Mouse (Mus musculus) v-Abl transformed pro-B cells (cell line): ENCODE measurements at regions not wholly inside any gene's neighbourhood (a gene's known extent, or its start where the extent isn't known, plus 50 kb on each side); places are given as distances from the start of the nearest gene placed in this dataset.
"Not testable (repeated sequence)": the region's sequence is repeated elsewhere in the genome, so short reads cannot be mapped to it uniquely, and the experiment has no call there.

ENCODE experiments used
- in situ Hi-C, 2 experiments: fragments of 400-800 bp; cut with MboI; formaldehyde crosslinking; loops; one replicate each; pipeline ENCODE4 v1.15.1; 2025; ENCODE audit not compliant: unreplicated experiment in 2 of 2

- in situ Hi-C loops = no loop called here
These were observed 525.4 kb upstream of the Sall1 start for GRCm38 (mm10) chr8:89569406-89569805.

DNA sequence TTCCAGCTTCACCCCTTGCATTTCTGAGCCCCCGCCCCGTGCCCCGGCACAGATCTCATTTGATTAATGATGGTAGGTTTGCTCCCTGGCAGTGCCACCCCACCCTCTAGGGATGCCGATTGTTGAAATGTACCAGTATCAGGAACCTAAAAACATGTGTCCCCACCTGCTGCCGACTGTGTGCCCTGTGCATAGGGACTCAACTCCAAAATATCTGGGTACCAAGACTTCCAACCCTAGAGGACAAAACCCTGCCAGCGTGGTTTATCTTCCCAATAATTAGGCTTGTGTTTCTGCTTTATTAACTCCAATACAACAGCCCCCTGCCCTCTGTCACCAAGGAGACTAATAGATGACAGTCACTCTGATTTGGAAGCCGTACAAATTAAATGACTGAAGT lies 524.7 kb upstream of the Sall1 start:
- in situ Hi-C loops = no loop called here

DNA sequence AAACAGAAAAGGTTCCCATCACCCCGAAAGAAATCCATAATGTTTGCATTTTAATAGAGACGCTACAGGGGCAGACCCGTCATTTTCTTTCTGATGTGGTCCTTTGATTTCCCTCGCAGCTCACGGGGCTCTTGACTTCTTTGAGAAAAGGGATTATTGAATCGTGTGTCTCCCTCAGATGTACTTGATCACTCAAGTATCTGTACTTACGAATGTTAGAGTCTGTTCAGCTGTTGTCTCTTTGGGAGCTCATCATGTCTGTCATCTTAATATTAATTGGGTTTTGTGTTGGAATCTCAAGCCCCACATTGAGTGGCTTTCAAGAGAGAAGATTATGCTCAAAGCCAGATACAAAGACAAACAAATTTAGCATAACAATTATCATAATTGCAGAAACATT lies 523.0 kb upstream of the Sall1 start:
- in situ Hi-C loops = no loop called here

DNA sequence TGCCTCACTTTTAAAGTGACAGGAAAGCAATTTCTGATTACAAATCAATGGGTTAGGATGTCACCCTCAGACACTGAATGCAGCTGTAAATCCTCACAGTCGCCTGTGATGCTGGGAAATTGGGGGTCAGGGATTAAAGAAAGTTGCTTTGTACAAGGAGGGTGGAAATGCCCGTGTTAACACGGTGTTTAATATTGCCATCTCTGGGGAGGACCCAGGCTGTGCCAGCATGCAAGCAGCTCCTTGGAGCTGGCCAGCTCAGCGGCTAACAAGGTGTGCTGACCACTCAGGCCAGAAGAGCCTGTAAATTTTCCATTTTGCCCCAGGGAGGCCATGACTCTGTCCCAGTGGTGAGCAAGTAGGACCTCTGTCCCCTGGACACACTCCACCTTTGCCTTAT lies 522.5 kb upstream of the Sall1 start:
- in situ Hi-C loops = no loop called here

DNA sequence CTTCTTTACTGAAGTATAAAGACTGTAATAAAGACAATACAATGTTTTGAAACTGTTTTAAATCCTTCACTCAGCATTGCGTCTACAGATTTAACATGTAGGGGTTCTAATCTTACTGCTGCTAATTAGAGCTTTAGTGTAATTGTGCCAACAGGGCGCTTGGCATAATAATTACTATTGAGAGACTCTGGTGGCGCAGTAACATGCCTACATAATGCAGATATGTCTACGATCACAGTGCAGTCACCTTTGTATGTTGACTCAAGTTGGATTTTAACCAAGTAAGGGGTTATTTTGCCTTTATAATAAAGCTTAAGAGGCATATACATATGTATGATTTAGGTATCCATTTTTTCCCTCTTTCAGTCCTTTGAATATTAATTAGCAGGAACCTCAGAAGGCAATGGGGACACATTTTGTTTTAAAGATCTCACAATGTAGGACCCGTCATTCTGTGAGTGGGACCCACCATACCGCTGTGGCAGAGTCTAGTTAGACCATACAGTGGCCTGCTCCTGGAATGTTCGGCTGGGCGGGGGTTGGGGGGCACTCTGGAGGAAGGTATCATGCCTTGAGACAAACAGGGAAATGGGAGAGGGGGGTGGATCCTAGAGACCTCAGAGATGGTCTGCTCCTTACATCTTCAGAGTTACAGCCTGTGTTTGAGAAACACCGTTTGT lies 521.3 kb upstream of the Sall1 start:
- in situ Hi-C loops = no loop called here

DNA sequence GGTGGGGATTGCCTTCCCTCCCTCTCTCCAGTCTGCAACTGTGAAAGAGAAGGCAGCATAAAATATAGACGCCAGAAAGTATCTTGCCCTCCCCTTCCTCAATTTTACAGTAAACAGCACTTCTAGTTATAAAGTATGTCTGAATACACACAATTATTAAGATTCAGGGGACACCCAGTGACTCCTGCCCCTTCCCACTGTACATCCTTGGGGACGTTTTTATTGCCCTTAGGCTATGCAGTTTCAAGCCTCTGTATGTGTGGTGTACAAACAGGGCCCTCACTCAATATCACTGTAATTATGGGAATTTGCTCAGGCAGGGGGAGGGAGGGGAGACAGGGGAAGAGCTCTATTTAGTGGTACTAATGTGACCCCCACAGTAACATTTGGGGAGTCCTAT lies 519.6 kb upstream of the Sall1 start:
- in situ Hi-C loops = no loop called here

DNA sequence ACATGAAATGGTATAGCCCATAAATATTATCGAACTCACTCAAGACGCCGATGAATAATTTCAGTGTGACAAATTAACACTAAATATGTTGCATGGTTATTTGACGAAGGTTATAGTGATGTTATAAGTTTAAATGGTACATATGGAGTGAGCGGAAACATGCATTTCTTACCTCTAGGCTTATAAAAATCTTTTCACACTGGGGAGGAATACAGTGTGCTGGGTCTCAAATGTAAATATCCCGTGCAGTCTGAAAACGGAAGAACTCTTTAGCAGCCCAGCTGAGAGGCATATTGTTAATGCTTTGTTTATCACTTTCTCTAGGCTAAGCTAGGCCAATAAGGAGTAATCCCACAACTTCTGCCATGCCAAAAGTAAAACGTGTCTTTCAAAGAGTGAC lies 518.6 kb upstream of the Sall1 start:
- in situ Hi-C loops = no loop called here

DNA sequence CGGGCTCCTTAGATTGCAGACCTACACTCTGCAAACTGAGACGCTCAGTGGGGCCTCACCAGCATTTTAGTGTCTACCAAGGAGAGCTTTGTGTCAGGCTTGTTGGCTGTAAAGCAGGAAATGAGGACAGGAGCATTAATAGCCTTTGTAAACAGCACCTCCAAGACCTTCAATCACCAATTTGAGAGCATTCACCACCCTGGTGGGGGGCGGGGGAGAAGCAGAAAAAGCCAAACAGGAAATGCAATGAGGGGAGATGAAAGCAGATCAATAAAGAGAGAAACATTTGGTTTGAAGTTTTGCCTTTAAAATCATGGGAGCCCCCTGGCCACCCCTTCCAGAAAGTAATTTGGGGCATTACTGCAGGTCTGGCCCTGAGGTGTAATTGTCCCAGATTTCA lies 497.3 kb upstream of the Sall1 start:
- in situ Hi-C loops = no loop called here

DNA sequence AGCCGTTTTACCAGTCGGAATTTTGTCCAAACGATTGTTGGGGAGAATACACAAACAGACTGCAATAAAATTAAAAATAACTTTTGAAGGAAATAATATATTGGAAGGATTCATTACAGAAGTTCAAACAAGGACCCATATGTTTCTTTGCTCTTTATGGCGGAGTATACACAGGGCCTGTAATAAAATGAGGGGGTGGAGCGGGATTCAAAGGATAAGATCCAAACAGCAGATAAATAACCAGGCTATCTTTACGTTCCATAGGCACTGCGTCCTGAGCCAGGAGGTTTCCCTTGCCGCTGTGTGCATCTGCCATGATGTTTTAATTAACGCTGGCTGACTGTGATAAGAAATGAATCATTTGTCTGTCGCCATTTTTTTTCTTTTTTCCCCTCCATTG lies 490.6 kb upstream of the Sall1 start:
- in situ Hi-C loops = no loop called here

DNA sequence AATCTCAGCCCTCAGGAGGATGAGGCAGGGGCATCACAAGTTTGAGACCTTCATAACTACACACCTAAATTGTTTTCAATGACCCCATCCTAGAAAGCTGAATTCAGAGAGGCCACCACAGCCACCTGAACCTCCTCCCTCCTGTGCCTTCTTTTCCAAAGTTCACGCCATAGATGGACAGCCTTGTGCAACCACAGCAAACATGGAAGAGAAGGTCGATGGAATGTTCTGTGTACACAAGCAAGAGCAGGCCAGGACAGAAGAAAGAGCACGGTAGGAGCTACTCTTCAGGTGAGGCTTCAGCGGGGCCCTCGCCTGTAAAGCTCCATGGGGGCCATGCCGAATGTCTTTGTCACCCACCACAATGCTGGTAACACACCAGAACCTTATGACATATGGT lies 481.1 kb upstream of the Sall1 start:
- in situ Hi-C loops = no loop called here

DNA sequence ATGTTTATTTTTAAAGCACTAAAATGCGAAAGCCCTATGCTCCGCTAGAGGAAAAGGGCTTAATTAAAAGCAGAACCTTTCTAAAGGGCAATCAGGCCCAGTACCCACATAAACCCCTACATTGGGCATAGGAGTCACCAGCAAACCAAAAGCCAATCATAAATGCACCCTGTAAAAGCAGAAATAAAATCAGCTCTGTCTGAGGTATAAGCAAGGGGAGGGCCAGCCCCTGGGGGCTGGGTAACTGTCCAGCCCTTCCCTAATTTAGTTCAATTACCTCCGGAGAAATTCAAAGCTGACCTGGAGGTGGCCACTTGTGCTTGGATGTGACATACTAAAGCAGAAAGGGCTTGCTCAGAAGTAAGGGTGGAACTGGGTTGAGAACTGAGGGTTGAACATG lies 479.4 kb upstream of the Sall1 start:
- in situ Hi-C loops = no loop called here

DNA sequence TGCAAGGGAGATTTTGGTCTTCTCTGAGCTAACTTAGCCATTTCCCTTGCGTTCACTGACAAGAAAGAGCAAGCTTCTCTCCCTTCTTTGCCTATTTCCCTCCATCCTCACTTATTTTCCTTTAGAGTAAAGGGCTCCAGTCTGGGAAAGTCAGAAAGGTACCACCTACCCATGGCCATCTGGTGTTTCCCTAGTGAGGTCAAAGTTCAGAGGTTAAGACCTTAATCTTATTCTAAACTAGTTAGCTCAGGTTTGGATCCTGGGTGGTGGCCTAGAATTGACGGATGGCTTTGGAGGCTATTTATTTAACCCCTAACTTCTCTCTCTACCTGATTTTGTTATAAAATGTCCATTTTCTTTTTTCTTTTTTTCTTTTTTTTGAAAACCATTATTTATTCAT lies 472.6 kb upstream of the Sall1 start:
- in situ Hi-C loops = no loop called here

- in situ Hi-C loops = no loop called here
These were observed 470.3 kb upstream of the Sall1 start for GRCm38 (mm10) chr8:89514270-89514669.

DNA sequence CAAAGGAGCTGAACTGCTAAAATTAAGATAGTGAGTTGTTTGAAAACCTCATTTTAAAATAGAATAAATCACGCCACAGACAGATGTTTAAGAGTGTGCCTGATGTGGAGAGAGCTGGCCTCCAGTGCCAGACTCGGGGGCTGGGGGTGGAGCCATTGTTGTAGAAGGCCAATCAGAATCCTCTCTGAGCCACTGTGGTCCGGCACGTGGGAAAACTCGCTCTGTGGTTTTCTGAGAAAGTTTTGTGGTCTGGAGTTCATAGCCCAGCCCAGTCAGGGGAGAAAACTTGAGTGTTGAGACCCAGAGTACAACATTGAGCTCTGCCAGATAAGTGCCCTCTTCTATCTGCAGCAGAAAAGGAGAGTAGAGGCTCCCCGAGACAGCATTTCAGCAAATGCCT lies 463.7 kb upstream of the Sall1 start:
- in situ Hi-C loops = no loop called here

DNA sequence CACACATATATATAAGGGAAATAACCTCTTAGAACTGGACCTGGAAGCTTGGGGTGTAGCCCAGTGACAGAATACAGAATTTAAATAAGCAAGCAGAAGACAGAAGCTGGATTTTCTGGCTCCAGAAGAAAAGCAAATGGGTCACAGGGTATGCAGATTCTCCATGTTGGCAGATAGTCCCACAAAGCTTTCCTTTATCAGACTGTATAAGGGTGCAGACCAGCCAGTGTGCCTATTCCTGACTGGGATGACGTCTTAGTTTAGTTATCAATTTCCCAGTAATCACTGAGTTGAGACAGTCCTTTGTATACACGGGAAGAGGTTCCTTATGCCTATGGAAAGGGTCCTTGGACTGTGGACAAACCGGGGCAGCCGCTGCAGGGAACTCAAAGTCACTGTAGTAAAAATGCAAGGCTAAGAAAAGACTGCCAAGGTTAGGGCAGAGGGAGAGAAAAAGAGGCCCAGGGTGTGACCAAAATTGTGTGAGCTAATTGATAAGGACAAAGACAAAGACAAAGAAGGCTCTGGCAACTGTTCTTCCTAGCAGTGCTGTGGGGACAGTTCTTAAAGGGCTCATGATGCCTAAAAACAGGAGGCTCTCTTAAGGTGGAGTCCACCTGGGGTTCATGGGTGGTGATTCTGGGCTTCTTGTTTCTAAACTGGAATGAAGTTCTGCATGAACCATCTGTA lies 459.7 kb upstream of the Sall1 start:
- in situ Hi-C loops = no loop called here

DNA sequence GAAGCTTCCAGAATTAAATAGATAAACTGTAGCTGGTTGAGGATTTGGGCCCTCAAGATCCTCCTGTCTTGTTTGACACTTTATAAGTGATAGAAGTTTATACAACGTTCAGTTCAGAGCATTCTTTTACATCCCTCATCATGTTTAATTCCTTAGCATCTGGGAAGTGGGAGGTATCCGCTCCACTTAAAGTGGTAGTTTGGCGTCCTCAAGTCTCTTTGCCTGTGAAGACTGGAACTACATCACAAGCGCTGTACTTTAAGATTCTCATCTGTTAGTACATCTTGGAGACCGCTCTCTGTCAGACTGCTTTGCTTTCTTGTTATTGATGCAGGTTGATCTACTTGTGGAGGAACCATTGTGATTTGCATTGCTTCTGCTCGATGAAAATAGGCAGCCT lies 459.1 kb upstream of the Sall1 start:
- in situ Hi-C loops = no loop called here

- in situ Hi-C loops = no loop called here
These were observed 457.8 kb upstream of the Sall1 start for GRCm38 (mm10) chr8:89501756-89502155.

DNA sequence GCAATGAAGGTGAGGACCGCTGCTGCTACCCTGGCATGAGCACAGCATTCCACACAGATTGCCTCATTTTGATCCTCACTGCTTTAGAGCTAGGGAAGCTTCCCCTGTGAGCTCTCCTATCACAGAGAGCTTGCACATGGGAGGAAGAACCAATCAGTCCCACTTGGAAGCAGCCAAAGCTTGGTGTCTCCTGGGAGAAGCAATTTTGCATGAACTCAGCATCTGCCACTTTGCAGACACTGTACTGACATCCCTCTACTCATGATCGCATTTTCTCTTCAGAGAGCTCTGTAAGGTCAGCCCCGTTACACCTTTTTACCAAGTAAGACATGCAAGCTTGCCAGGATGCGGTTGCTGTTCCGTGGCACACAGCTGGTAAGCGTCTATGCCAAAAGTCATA lies 455.9 kb upstream of the Sall1 start:
- in situ Hi-C loops = no loop called here

- in situ Hi-C loops = no loop called here
These were observed 454.2 kb upstream of the Sall1 start for GRCm38 (mm10) chr8:89498088-89498695.

GRCm38 (mm10) chr8:89492336-89492735 lies 448.4 kb upstream of the Sall1 start:
- in situ Hi-C loops = no loop called here

GRCm38 (mm10) chr8:89482481-89482880 lies 438.5 kb upstream of the Sall1 start:
- in situ Hi-C loops = not testable (repeated sequence)

GRCm38 (mm10) chr8:89476930-89477329 lies 433.0 kb upstream of the Sall1 start:
- in situ Hi-C loops = no loop called here
